Mouse (Mus musculus) A20 (cell line): Measurements from ENCODE around the gene Nudt16l1.

Source experiments
- DNase-seq: peaks from one replicate; pipeline ENCODE4 v3.0.0-alpha.2; 2011; ENCODE audit warnings: low read depth, low spot score

The Nudt16l1 gene

DNA sequence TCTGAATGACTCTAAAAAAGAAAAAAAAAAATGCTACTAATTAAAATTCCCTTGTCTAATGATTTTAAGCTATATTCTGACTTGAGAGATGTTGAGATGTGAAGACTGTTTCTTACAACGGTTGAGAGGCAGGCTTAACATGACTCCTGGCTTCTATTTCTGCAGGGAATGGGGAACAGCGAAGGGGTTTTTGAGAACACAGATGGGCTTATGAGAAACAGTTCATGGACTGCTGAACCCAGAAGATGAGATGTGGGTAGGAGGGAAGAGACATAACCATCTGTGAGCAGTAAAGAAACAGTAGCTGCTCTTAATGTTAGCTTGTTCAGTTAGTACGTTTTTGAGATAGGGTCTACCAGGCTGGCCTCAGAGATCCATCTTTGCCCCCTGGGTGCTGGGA is 18.0 kb downstream of the Nudt16l1 start:
- no peak for DNase-seq

DNA sequence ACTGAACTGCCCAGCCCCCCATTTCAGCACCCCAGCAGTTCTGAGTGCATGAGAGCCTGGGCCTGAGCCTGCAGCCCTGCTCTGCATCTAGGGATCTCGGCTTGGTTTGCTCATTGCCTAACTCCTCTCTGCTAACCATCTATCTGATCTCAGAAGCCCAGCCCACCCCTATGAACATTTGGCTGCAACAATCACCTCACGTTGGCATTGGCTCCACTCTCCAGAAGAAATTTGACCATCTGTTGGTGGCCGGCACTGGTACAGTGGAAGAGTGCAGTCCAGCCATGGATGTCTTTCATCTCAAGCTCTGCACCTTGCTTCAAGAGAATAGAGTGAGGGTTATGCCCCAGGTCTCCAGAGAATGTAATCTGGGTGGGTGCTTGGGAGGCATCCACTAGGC is 18.9 kb downstream of the Nudt16l1 start:
- no peak for DNase-seq

DNA sequence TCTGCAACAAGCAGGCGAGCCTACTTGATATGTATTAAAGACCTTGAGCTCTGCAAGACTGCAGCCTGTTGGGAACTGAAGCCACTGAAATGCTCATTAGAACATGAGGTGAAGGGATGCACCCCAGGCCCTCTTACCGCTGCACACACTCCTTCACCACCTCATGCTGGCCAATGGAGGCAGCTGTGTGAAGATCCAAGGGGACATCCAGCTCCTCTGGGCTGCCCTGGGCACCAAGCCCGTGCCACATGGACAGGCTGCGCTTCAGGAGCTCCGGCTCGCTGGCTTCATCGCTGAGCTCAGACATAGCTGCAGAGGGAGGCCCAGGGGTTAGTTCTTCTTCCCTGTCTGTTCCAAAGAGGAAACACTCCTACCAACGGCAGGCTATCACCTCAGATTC is 21.7 kb downstream of the Nudt16l1 start:
- no peak for DNase-seq

DNA sequence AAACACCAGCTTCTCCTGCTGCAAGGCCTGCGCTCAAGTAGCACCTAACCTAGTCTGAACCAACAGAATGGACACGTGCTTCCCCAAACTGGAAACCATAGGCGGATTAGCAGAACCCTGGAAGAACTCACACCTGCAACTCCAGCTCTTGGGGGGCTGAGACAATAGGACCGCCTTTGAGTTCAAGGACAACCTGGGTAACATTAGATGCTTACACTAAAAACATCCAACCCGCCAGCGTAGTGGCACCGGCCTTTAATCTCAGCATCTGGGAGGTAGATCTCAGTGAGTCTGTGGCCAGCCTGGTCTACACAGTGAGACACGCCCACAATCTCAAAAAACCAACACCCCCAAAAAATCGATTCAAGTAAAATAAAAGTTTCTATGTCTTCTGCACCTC is 24.8 kb downstream of the Nudt16l1 start:
- DNase-seq = peak; percentile 48

DNA sequence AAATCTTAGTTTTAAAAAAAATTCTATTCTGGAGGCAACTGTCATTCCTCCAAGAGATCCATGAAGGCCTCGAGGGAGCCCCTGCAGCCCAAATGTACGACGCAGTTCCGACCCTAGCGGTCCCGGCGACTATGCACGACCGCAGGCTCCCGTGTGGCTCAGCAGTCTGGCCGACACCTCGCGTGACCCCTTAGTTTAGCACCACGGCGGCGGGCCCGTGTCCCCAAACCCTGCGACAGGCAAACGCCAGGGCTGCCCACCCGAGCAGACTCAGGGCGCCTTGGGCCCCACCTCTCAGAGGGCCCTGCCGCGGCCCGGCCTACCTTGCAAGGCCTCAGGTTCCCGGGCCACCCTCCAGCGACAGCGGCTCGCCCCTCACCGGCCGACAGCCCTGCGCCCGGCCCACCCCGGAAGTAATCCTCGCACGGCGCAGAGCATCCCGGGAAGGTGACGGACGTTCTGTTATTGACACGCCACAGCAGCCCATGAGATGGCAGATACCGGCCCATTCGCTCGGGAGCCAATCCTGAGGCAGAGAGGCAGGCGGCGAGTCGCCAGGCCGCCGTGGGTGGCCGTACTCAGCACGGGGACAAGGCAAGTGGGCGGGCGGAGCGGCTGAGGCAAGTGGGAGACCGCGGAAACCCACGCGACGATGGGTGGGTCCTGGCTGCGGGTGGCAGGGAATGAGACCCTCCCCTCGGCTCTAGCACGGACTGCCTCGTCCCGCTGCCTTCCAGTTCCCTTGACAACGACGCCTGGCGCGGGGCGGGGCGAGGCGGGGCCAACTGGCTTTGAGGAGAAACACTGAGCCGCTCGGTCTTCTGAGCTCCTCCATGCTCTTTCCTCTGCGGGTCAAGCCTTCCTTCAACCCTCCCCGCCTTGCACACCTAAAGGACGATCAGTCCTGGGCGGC is 25.5 kb downstream of the Nudt16l1 start, which contains the start of gene Anks3:
TSS of gene Anks3 (minus strand) at position 409 of the 913 bp plus-strand sequence.
- peak; percentile 96 for DNase-seq

DNA sequence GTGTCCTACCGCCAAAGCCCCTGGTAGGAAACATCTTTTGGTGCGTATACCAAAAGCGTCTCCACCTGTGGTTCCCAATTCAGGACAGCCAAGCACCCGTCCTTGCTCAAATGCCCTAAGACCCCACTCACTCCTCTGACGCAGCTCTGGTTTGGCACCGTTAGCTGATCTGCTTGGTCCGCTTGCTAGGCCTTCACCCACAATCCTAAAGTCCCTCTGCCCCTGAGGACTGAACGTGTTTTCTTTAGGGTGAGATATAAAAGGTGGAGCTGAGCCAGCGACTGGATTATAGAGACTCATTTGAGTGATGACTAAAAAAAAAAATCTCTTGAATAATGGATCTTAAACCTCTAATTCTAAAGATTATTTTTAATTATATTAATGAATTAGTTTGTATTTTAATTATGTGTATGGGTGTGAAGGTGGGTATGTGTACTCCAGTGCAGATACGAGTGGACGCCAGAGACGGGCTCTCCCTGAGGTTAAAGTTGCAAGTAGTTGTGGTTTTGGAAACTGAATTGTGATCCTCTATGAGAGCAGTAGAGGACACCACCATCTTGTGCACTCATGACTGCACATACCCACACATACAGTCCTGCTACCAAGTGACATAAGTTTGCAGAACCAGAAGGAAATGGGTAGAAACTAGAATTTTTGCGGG is 26.3 kb downstream of the Nudt16l1 start:
- no peak for DNase-seq

DNA sequence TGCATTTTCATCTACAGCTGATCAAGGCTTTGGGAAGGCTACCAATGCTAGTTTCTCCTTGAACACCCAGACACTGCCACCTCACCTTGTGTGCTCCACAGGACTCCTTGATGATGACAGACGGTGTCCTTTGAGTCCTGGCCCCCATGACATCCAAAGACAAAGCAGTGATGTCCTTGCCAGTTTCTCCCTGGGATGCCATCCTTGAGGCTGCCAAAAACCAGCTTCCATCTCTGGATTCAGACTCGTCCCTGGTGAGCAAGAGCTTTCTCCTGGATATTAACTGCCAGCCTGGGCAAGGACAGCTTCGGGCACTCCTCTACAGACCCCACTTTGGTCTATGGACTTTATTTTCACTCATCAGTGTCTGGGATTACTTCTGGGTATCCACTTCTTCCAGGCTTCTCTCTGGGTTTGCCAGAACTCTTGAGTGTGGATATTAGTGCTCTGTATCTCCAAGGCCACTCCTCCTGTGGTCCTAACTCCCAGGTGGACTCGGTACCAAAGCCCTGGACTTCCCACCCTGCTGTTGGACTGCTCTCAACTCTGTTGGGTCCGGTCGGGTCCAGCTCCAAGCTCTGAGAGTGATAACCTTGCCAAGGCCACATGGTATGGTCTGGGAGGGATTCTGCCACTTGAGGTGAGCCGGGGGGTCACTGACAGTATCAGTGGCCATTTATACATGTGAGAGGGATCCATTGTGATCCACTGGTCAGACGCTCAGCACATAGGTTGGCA is 27.0 kb downstream of the Nudt16l1 start:
- DNase-seq = no peak

DNA sequence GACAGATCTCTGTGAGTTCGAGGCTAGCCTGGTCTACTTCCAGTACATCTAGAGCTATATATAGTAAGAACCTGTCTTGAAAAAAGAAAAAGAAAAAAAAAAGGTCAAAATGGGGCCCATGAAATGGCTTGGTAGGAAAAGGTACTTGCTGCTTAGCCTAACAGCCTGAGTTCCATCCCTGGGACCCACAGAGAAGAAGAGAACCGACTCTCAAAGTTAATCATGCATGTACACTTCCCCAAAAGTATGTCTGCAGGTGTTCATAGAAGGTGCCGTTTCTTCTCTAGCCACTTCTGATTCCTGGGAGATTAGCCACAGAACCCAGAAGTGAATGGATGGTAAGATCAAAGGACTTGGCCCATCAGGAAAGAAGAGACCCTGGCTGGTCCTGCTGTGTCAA is 29.9 kb downstream of the Nudt16l1 start:
- DNase-seq = peak; percentile 55

DNA sequence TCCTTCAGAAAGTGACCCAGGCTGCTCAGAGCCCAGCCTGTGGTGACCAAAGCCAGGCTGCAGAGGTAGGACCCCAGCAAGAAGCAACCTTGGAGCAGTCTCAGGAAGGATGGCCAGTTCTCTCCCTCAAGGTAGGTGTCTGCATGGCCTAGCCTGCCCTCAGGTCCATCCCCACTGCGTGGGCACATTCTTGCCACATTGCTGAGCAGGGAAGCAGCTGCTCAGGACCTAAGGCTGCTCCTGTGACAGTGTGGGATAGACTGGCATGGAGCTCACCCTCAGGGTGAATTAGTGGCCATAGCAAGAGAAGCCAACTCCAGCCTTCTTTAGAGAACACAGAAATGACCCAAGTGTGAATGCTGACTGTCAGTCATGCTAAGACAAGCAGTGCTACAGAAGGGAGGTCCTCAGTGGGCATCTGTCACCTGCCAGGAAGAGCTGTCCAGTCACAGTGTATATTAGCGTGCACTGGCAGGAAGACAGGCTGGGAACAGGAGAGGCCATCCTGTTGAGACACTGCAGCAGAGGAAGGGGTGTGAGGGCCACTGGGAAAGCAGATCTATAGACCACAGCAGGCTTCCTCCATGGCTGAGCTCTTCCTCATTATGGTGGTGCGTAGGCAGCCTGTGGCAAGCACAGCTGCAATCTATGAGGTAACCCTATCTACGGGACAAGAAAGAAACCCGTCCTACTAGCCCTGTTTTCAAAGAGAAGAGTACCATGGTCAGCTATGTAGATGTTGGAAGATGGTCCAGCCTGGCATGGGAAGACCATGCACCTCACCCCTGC is 30.7 kb downstream of the Nudt16l1 start:
- no peak for DNase-seq

DNA sequence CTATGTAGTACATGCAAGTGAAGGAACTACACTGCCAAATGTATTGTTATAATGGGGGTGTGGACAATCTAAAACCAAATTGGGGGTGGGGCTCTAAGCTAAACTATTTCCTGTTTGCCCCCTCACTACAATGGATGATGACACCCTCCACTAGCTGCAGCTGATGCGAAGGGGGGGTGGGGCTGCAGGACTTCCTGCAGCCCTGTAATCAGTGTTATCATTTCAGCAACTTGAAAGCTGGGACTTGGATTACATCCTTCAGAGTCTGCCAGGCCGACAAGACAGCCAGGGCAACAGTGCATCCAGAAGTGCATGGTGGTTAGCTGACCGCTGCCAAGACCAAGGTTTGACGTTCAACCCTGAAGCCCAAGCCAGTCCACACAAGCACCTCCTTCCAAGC is 33.1 kb downstream of the Nudt16l1 start:
- DNase-seq = no peak

DNA sequence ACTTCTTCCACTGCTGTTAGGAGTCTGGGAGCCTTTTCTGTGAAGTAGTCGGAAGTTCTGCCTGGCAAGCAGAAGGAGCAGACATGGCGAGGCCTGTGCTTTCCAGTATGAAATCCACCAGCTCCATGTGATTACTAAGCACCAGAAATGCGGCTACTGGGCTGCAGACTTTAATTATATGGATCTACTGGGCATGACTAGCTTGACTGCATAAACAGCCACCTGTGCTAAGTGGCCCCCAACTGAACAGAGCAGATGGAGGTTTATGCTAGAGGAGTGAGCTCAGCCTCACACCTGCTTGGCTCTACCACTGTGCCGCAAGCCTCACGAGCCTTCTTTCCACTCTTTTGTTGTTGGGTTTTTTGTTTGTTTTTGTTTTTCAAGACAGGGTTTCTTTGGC is 36.0 kb downstream of the Nudt16l1 start:
- no peak for DNase-seq

DNA sequence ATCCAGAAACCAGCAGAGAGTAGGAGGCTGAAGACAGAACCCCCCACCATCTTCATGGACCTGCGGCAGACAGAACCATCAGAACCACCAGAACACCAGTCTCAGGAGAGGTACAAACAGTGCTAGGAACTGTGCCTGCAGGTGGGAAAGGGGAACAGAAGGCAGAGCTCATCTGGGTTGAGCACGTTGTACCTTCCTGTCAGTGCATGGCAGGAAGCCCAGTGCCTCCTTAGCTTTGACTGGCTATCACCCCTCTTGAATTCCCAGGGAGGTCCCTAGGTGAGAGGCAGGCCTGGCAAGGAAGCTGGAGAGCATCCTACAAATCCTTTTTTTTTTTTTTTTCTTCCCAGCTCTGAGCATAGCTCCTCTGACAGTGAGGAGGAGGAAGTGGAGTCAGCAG is 37.6 kb downstream of the Nudt16l1 start:
- DNase-seq = no peak

DNA sequence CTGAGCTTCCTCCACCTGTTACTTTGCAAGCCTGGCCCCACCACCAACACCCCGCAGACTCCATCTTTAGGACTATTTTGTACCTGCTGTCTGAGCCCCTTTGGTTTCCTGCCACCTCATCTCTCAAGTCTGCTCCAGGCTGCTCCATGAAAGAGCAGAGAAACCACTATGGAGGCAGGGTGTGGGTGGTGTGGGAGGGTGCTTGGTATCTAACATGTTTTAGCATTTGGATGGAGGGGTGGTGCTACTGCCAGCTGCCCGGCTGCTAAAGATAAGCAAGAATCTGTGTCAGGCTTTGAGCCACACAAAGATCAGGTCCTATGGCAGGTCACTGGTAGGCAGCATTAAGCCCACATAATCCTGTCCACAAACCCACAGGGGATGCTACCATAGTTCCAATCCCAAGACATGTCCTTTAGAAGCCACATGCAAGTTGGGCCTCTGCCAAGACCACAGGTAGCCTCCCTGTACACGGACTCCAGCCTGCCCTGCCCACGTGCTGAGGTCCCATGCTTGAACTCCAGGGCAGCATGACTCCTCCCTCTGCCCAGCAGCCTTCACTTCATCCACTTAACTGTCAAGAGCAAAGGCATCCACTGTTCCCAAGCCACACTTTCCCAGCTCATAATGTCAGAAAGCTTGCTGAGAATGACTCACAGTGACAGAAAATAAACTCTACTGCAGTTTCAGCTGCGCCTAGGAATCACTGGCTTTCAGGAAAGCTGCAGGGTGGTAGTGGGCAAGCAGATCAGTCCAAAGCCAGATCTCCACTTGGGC is 39.9 kb downstream of the Nudt16l1 start:
- no peak for DNase-seq

DNA sequence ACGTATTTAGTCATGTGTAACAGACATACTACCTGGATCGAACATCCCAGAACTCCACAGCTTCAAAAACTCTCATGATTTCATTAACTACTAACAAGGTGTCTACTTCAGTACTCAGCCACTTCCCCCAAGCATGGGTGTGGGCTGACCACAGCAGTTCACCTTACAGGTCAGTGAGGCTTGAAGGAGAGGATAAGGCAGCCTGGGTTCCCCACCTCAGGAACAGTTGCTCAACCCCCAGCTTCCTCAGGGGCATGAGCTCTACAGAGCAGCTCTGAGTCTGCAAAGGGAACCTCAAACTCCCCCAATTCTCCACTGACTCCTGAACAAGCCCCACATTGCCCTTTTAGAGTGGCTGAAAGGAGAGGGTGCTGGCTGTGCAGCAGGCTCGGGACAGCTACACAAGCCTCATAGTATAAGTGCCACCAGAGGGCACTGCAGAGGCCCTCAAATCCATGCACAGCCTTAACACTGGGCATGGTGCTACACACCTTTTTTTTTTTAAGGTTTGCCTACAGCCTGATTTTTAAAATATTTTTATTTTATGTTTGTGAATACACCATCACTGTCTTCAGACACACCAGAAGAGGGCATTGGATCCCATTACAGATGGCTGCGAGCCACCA is 41.3 kb downstream of the Nudt16l1 start:
- peak; percentile 73 for DNase-seq

DNA sequence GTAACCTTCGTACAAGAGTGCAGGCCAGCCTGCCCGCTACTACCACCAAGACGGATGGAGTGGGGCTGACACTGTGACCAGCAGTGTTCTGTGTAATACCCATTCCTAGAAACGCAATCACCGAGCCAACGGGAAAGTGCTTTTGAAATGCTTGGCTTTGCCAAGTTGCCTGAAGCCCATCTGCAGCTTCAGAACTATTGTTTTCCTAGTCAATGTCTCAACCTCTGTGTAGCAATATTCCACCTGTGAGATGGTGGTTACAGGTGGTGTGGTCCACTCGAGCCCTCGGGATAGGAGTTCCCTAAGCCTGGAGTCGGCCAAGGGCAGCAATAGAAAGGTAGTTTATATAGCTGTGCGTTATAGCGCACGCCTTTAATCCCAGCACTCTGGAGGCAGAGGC is 46.2 kb downstream of the Nudt16l1 start:
- no peak for DNase-seq
